Mouse (Mus musculus) intestine, embryonic 15.5 days (tissue): ENCODE data around the gene Zscan2. TPM values are rescaled to one million over a fixed set of nuclear protein-coding genes. Genes with fewer than 3 reads are reported as not detected.

Experiments
- ATAC-seq: fragments of 200-750 bp; cut with Nextera tagmentation; 2 replicates; pipeline ENCODE4 v1.8.0; 2017; ENCODE audit warnings: moderate TSS enrichment, moderate library complexity
- H3K27ac ChIP-seq: fragments of 300-500 bp; sonication (generic); 2 replicates; pipeline ENCODE4 v1.5.1; 2015; ENCODE audit warnings: mild to moderate bottlenecking, inconsistent platforms
- H3K27me3 ChIP-seq: fragments of 300-500 bp; sonication (generic); replicated peaks from 2 replicates; pipeline ENCODE4 v1.6.1; 2015; ENCODE audit warnings: inconsistent platforms
- H3K36me3 ChIP-seq: fragments of 300-500 bp; sonication (generic); 2 replicates; pipeline ENCODE4 v1.6.1; 2015; ENCODE audit warnings: inconsistent platforms
- H3K4me1 ChIP-seq: fragments of 300-500 bp; sonication (generic); replicated peaks from 2 replicates; pipeline ENCODE4 v1.6.1; 2015; ENCODE audit warnings: inconsistent platforms
- H3K4me2 ChIP-seq: fragments of 300-500 bp; sonication (generic); replicated peaks from 2 replicates; pipeline ENCODE4 v1.6.1; 2015; ENCODE audit warnings: mild to moderate bottlenecking, inconsistent platforms
- H3K4me3 ChIP-seq: fragments of 300-500 bp; sonication (generic); replicated peaks from 2 replicates; pipeline ENCODE4 v1.5.1; 2015; ENCODE audit warnings: inconsistent platforms
- H3K9ac ChIP-seq: fragments of 300-500 bp; sonication (generic); 2 replicates; pipeline ENCODE4 v1.6.1; 2015; ENCODE audit warnings: inconsistent platforms
- H3K9me3 ChIP-seq: fragments of 300-500 bp; sonication (generic); 2 replicates; pipeline ENCODE4 v1.6.1; 2016; ENCODE audit warnings: inconsistent platforms
- WGBS: fragments of 180-500 bp; shearing (Covaris S2); methylation state at CpG from one replicate; pipeline ENCODE4 v1.1.7; 2015; 5-methylcytosine and 5-hydroxymethylcytosine counted together
- polyA plus RNA-seq: library from polyadenylated mRNA; unstranded; fragments of >200 nt; fragmentation: Nextera tagmentation; extraction: Ambion mirVana; gene quantifications from 2 replicates; pipeline ENCODE4 v1.2.1, GENCODE M21; 2015

The Zscan2 gene
- polyA plus RNA-seq, 1 experiment from 2014 or later: 1.6 TPM

DNA sequence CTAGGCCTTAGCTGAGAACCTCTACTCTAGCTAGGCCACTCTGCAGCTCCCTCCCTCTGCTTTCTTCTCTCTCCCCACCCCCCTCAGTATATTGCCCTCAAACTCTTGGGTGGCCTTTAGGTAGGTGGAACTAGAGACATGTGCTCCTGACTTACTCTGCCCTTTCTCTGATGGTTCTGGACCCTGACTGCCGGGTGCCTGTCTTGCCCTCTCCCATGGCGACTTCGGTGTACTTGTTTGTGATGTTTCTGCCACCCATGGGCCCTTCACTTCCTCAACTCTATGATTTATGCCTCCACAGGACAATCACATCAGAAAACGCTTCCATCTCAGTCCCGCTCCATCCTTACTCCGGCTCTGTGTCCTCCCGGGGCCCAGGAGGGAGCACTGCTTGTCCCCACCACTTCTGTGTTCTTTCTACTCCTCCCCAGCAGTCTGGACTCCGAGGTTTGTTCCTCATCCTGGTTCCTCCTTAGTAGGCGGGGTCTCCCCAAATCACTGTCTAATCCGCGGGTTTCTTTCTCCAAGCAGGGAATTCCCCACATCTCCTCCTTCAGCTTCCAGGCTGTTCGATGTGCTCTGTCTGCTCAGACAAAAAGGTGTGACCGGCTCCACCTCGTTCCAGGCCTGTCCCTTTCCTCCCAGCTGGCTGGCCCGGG is 15.0 kb upstream of the Zscan2 start:
- no peak overlapping the region for H3K9ac ChIP-seq
- H3K4me2 ChIP-seq: no peak overlapping the region
- WGBS: 69% methylated on average over 15 of the region's 15 CpGs
- no peaks in the 10 kb centered on the region for H3K9me3 ChIP-seq
- no peaks in the 10 kb centered on the region for H3K27me3 ChIP-seq
- H3K27ac ChIP-seq: no peak overlapping the region
- no peaks in the 10 kb centered on the region for H3K36me3 ChIP-seq
- no peak for ATAC-seq
- H3K4me3 ChIP-seq: no peak overlapping the region
- peaks cover 5% of the 10 kb centered on the region for H3K4me1 ChIP-seq

DNA sequence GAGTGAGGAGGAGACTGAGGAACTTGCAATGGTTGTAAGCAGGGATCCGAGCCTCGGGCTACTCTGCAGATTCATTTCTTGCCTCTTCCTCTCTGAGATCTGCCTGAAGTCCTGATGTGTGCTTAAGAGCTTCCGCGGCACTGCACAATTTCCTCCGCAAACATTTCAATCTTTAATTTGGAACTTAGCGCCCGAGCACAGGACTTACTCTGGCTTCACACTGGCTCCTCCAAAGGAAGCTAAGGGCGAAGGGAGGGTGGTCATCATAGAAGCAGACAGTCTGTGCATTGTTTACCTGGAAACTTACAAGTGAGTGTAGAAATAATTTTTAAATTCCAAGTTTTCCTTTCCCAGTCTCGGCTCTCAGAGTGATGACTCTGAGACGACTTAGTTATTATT is 14.4 kb upstream of the Zscan2 start:
- Histone ChIP-seq H3K4me3 (no peak overlapping the region), H3K9me3 (no peaks in the 10 kb centered on the region), H3K27ac (no peak overlapping the region), H3K27me3 (no peaks in the 10 kb centered on the region), H3K4me2 (no peak overlapping the region), H3K36me3 (no peaks in the 10 kb centered on the region), H3K9ac (no peak overlapping the region), H3K4me1 (no peaks in the 10 kb centered on the region)
- ATAC-seq: no peak
- 86% methylated on average over 10 of the region's 10 CpGs for whole genome bisulfite sequencing

DNA sequence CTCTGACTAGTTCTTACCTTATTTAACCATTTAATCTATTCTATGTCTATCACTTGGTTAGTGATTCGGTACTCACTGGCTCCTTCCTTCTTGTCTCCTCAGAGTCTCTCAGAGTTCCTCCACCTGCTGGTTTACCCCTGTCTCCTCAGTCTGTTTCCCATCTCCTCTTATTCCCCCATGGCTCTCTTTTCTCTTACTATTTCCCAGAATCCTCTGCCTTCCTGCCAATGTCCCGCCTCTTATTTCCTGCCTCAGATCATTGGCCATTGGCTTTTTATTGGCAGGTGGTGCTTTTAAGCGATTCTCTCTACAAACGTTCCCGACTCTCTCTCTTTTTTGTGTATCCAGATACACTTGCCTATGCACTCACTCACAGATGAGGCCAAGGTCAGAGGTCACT is 14.0 kb upstream of the Zscan2 start:
- no peaks in the 10 kb centered on the region for H3K4me1 ChIP-seq
- H3K9me3 ChIP-seq: no peaks in the 10 kb centered on the region
- no peak overlapping the region for H3K4me2 ChIP-seq
- WGBS: 87% methylated on average over 5 of the region's 5 CpGs
- no peak overlapping the region for H3K9ac ChIP-seq
- no peak overlapping the region for H3K4me3 ChIP-seq
- no peak overlapping the region for H3K27ac ChIP-seq
- no peaks in the 10 kb centered on the region for H3K27me3 ChIP-seq
- ATAC-seq: no peak
- no peaks in the 10 kb centered on the region for H3K36me3 ChIP-seq

DNA sequence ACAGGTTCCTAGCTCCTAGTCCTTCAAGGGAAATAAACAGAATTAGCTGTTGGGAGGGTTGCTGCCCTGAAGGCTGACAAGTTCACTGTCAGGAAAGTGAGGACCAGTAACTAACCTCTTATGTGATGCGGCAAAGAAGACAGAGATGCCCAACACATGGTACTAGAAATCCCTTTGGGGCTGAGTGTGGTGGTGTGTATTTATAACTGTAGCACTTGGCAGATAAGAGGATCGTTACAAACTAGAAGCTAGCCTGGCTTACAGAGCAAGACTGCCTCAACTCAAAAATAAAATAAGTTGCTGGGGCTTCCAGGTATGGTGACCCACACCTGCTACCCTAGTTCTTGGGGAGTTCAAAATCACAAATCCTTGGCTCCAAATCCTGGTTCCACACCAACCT is 11.5 kb upstream of the Zscan2 start:
- WGBS: 70% methylated on average over 2 of the region's 2 CpGs
- H3K9ac ChIP-seq: no peak overlapping the region
- no peaks in the 10 kb centered on the region for H3K9me3 ChIP-seq
- H3K27me3 ChIP-seq: no peaks in the 10 kb centered on the region
- no peak overlapping the region for H3K27ac ChIP-seq
- no peaks in the 10 kb centered on the region for H3K36me3 ChIP-seq
- no peaks in the 10 kb centered on the region for H3K4me1 ChIP-seq
- no peak overlapping the region for H3K4me2 ChIP-seq
- ATAC-seq: no peak
- no peak overlapping the region for H3K4me3 ChIP-seq

DNA sequence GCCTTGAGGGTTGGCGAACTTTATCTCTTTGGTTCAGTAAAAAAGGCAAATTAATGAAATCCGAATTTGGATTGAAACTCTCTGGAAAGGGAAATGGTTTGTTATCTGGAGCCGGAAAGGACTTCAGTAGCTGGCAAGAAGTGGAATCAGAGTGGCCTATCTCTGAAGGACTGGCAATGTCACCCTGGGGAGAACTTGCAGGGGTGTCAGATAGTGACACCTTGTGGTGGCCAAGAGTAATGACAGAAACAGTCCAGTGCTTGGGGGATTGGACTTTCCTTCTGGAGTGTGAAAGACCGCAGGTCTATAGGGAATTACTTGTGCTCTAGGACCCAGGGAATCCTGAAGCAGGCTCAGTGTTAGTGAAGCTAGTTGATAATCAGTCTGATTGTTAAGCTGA is 11.0 kb upstream of the Zscan2 start:
- Histone ChIP-seq H3K27ac (no peak overlapping the region), H3K4me2 (no peak overlapping the region), H3K4me1 (no peaks in the 10 kb centered on the region), H3K9me3 (no peaks in the 10 kb centered on the region), H3K27me3 (no peaks in the 10 kb centered on the region), H3K36me3 (no peaks in the 10 kb centered on the region), H3K9ac (no peak overlapping the region), H3K4me3 (no peak overlapping the region)
- WGBS: 25% methylated on average over 4 of the region's 4 CpGs
- peak; percentile 78 for ATAC-seq

DNA sequence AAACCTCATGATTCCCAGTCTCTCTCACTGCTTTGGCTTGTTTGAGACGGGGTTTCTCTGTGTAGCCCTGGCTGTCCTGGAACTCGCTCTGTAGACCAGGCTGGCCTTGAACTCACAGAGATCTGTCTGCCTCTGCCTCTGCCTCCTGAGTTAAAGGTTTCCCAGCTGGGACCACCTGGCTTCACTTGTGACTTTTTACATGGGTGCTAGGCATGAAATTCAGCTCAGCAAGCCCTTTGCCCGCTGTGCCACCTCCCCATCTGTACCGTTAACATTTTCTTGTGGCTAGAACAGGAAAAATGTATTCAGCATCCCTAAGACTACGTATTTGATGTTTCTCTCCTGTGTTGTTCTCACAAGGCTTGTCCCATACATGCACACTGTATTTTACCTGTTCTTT is 10.2 kb upstream of the Zscan2 start:
- no peak for ATAC-seq
- Histone ChIP-seq H3K4me3 (no peak overlapping the region), H3K4me1 (no peaks in the 10 kb centered on the region), H3K4me2 (no peak overlapping the region), H3K27me3 (no peaks in the 10 kb centered on the region), H3K27ac (no peak overlapping the region), H3K36me3 (no peaks in the 10 kb centered on the region), H3K9me3 (no peaks in the 10 kb centered on the region), H3K9ac (no peak overlapping the region)
- WGBS: 87% methylated on average over 5 of the region's 5 CpGs

DNA sequence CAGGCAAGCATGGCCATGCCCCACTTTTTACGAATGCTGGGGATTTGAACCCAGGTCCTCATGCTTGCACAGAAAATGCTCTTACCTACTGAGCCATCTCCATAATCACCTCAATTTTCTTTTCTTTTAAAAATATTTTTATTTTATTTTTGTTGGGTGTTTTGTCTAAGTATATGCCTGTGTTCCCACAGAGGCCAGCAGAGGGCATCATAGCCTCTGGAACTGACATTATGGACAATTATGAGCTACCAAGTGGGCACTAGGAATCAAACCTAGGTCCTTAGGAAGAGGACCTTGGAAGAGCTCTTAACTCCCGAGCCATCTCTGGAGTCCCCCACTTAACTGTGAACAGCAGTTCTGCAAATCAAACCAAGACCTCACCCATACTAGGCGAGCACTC is 7.5 kb upstream of the Zscan2 start:
- Histone ChIP-seq H3K9me3 (no peaks in the 10 kb centered on the region), H3K4me1 (no peaks in the 10 kb centered on the region), H3K36me3 (no peaks in the 10 kb centered on the region), H3K4me2 (no peak overlapping the region), H3K9ac (no peak overlapping the region), H3K4me3 (no peak overlapping the region), H3K27me3 (no peaks in the 10 kb centered on the region), H3K27ac (no peak overlapping the region)
- no peak for ATAC-seq
- 94% methylated on average over 3 of the region's 3 CpGs for WGBS

DNA sequence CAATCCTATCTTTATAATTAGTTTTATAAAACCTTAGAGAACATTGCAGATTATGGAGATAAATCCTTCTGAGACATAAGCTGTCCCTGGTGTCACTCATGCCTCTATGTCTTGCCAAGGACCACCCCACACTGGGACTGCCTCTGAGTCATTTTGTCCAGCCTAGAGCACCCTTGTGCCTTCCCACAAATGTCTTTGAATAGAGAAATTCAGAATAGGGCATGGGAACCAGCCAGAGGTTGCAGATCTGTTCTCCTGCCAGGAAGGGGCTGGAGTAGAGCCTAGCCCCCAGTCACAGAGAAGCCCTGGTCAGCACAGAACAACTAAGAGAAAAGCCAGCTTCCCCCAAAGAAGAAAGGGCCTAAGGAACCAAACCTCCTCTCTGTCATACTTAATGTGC is 5.4 kb upstream of the Zscan2 start:
- H3K27ac ChIP-seq: no peak overlapping the region
- no peak for ATAC-seq
- no peak overlapping the region for H3K4me2 ChIP-seq
- no peaks in the 10 kb centered on the region for H3K9me3 ChIP-seq
- no peak overlapping the region for H3K4me3 ChIP-seq
- no peaks in the 10 kb centered on the region for H3K27me3 ChIP-seq
- H3K36me3 ChIP-seq: no peaks in the 10 kb centered on the region
- peaks cover 5% of the 10 kb centered on the region; the same call in 1 of the 2 replicates for H3K4me1 ChIP-seq
- no peak overlapping the region for H3K9ac ChIP-seq

DNA sequence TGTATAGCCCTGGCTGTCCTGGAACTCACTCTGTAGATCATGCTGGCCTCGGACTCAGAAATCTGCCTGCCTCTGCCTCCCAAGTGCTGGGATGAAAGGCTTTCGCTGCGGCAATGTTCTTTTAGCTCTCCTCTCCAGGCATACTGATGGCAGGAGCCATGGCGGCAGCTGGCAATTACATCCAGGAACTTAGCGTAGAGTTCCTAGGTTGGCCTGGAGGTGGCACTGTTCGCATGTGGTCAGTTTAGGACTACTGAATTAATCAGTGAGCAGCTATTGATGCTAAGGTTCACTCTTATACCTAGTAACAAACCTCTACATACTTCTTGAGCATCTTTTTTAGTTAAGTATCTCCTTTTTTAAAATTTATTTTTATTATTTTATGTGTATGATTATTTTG is 3.5 kb upstream of the Zscan2 start:
- Histone ChIP-seq H3K36me3 (no peaks in the 10 kb centered on the region), H3K4me2 (no peak overlapping the region), H3K9me3 (no peaks in the 10 kb centered on the region), H3K4me1 (peaks cover 10% of the 10 kb centered on the region; the same call in 1 of the 2 replicates), H3K27me3 (no peaks in the 10 kb centered on the region), H3K4me3 (no peak overlapping the region), H3K9ac (no peak overlapping the region), H3K27ac (no peak overlapping the region)
- WGBS: 20% methylated on average over 6 of the region's 6 CpGs
- ATAC-seq: no peak

DNA sequence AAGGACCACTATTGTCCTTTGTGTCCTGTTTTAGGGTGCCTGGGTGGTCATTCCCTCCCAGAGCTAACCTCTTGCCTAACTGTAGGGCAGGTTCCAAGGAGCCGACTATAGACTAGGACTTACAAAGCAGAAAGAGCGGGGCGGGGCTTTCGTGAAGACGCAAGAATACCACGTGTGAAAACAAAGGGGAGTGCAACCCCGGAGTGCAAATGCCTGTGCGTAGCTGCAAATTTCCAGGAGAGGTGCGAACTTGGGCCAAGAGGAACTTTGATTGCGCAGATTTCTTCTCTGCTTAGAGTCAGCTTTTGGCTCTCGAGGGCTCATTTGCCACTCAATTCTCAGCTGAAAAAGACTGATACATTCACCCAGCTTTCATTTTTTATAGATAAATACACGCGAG is 493 bp upstream of the Zscan2 start:
- Histone ChIP-seq H3K36me3 (peaks cover 3% of the 10 kb centered on the region; the same call in 1 of the 2 replicates), H3K9me3 (no peaks in the 10 kb centered on the region), H3K9ac (peak overlapping the region; percentile 92), H3K4me1 (peaks cover 23% of the 10 kb centered on the region), H3K4me2 (peak overlapping the region; percentile 76), H3K27me3 (no peaks in the 10 kb centered on the region), H3K27ac (no peak overlapping the region), H3K4me3 (peak overlapping the region; percentile 98)
- under 1% methylated on average over 13 of the region's 13 CpGs for WGBS
- peak; percentile 67 for ATAC-seq

DNA sequence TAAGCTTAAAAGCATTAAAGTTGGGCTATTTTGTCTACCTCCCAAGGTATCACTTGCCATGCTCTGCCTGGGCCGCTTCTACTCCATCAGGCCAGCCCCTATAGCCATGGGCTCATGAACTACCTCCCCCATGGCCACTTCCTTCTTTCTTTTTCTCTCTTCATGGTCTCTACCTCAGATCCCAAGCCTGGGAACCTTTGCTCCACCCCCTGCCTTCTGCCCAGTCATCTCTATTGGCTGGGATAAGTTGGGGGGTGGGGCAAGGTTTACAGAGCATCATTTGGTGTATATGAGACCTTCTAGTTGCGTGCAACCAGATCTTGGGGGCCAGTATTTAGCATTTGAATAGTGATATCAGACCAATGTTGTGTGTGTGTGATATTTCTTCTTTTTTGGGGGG is 1.8 kb downstream of the Zscan2 start:
- peaks cover 3% of the 10 kb centered on the region; the same call in 1 of the 2 replicates for H3K36me3 ChIP-seq
- H3K27ac ChIP-seq: no peak overlapping the region
- H3K4me1 ChIP-seq: peaks cover 33% of the 10 kb centered on the region
- no peak overlapping the region for H3K4me3 ChIP-seq
- ATAC-seq: no peak
- H3K9me3 ChIP-seq: no peaks in the 10 kb centered on the region
- H3K27me3 ChIP-seq: no peaks in the 10 kb centered on the region
- 82% methylated on average over 2 of the region's 2 CpGs for WGBS
- H3K4me2 ChIP-seq: 0 out of 2 replicates have a peak overlapping the region, but pooled peaks have one; percentile 14
- no peak overlapping the region for H3K9ac ChIP-seq

DNA sequence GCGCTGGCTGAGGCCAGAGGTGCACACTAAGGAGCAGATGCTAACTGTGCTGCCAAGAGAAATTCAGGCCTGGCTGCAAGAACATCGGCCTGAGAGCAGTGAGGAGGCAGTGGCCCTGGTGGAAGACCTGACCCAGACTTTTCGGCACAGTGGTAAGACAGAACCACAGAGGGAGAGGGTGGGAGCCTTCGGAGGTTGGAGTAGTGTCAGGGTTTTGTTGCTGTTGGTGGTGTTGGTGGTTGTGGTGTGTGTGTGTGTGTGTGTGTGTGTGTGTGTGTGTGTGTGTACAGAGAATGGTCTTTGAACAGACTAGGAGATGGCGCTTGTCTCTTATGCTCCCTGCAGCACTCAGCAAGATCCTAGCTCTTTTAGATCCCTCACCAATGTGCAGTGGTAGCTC is 2.8 kb downstream of the Zscan2 start:
- 81% methylated on average over 5 of the region's 5 CpGs for WGBS
- no peaks in the 10 kb centered on the region for H3K27me3 ChIP-seq
- no peak overlapping the region for H3K27ac ChIP-seq
- no peaks in the 10 kb centered on the region for H3K9me3 ChIP-seq
- peaks cover 33% of the 10 kb centered on the region for H3K4me1 ChIP-seq
- peaks cover 9% of the 10 kb centered on the region for H3K36me3 ChIP-seq
- H3K4me3 ChIP-seq: no peak overlapping the region
- H3K9ac ChIP-seq: peak overlapping the region; percentile 10; the same call in 1 of the 2 replicates
- no peak for ATAC-seq
- 0 out of 2 replicates have a peak overlapping the region, but pooled peaks have one; percentile 12 for H3K4me2 ChIP-seq

DNA sequence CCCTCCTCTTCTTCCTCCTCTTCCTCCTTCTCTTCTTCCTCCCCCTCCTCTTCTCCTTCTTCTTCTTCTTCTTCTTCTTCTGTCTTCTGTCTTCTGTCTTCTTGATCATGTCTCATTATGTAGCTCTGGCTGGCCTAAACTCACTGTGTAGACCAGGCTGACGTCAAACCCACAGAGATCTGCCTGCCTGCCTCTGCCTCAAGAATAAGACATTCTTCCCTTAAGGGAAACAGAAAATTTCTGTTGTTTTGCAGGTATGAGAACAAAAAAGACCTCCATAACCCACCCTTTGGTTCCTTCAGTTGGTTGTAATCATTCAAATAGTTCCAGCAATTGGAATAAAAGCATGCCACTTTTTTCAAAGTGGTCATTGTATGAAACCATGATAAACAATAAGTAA is 3.4 kb downstream of the Zscan2 start:
- Histone ChIP-seq H3K9ac (no peak overlapping the region), H3K27ac (0 out of 2 replicates have a peak overlapping the region, but pooled peaks have one; percentile 84), H3K9me3 (no peaks in the 10 kb centered on the region), H3K27me3 (no peaks in the 10 kb centered on the region), H3K4me3 (no peak overlapping the region), H3K36me3 (peaks cover 9% of the 10 kb centered on the region), H3K4me1 (peaks cover 33% of the 10 kb centered on the region), H3K4me2 (0 out of 2 replicates have a peak overlapping the region, but pooled peaks have one; percentile 6)
- no peak for ATAC-seq
- WGBS: 71% methylated on average over 1 of the region's 1 CpGs
